In the genomic region with DNA sequence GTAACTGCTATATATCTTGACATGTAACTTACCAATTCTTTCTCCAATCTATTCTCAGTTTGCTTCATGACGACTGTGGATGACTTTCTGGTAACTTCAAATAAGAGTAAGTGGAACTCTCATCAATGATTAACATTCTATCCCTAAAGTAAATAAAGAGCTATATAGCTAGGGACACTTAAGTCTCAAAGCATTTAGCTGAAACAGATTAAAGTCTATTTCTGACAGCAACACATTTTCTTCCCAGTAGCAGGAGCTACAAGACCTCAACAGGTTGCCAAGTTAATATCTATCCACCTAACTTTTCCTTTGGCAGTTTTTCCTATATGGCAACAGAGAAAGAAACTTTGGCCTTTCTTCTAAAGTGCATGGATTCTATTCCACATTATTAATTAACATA, we compare ENCODE assay signal across 21 mouse cellular contexts.
"Had no signal": no experiment of that assay in that cellular context is flagged by ENCODE, and none has a peak within 500 bp of the region (broad histone marks: within the 10 kb centered on the region; RNA-seq: fewer than 3 reads in every experiment).

No protein-coding gene starts in this region.

- H3K36me3 ChIP-seq: lung, embryonic 15.5 days; midbrain, embryonic 13.5 days; midbrain, embryonic 15.5 days; neural tube, embryonic 13.5 days; neural tube, embryonic 15.5 days had no signal

- DNase-seq: lung, adult 2 months; lung, postnatal 14 days; lung, postnatal 36 days; retina, postnatal 1 day; right cerebral cortex, adult 18-20 months; right cerebral cortex, postnatal 25 days; right cerebral cortex, postnatal 4 days; spleen, adult 18-20 months; thymus, adult 18-20 months; thymus, postnatal 14 days; thymus, postnatal 36 days had no signal

- H3K4me1 ChIP-seq: lung, embryonic 15.5 days; megakaryocyte, embryonic 14.5 days; midbrain, embryonic 13.5 days; midbrain, embryonic 15.5 days; neural tube, embryonic 13.5 days; neural tube, embryonic 15.5 days had no signal

- H3K4me2 ChIP-seq: lung, embryonic 15.5 days; midbrain, embryonic 11.5 days; midbrain, embryonic 13.5 days; midbrain, embryonic 15.5 days; neural tube, embryonic 13.5 days; neural tube, embryonic 15.5 days had no signal

- H3K4me3 ChIP-seq: lung, embryonic 15.5 days; megakaryocyte, embryonic 14.5 days; midbrain, embryonic 13.5 days; midbrain, embryonic 15.5 days; myocyte; neural tube, embryonic 13.5 days; neural tube, embryonic 15.5 days had no signal

- H3K9me3 ChIP-seq: lung, embryonic 15.5 days; midbrain, embryonic 13.5 days; midbrain, embryonic 15.5 days; neural tube, embryonic 13.5 days; neural tube, embryonic 15.5 days had no signal

- H3K9ac ChIP-seq: lung, embryonic 15.5 days; midbrain, embryonic 13.5 days; midbrain, embryonic 15.5 days; neural tube, embryonic 13.5 days; neural tube, embryonic 15.5 days had no signal

- H3K27me3 ChIP-seq: lung, embryonic 15.5 days; megakaryocyte, embryonic 14.5 days; midbrain, embryonic 13.5 days; midbrain, embryonic 15.5 days; neural tube, embryonic 13.5 days; neural tube, embryonic 15.5 days had no signal

- ATAC-seq: lung, postnatal 0 days; midbrain, embryonic 13.5 days; midbrain, embryonic 15.5 days had no signal

- H3K27ac ChIP-seq: lung, embryonic 15.5 days; macrophage; midbrain, embryonic 13.5 days; midbrain, embryonic 15.5 days; neural tube, embryonic 13.5 days; neural tube, embryonic 15.5 days had no signal
